Mouse (Mus musculus) heart, embryonic 16.5 days (tissue): ENCODE results near the gene Ankrd65. TPM values are rescaled to one million over a fixed set of nuclear protein-coding genes. Genes with fewer than 3 reads are reported as not detected.
"Not testable (repeated sequence)": the region's sequence is repeated elsewhere in the genome, so short reads cannot be mapped to it uniquely, and the experiment has no call there.

Experiments
- ATAC-seq: fragments of 200-750 bp; cut with Nextera tagmentation; replicated peaks from 2 replicates; pipeline ENCODE4 v1.8.0; 2017; ENCODE audit warnings: moderate number of reproducible peaks; ENCODE audit not compliant: insufficient read depth, low FRiP score; ENCODE audit errors: extremely low read depth
- H3K27ac ChIP-seq: fragments of 300-500 bp; sonication (generic); 2 replicates; pipeline ENCODE4 v1.5.1; 2014; ENCODE audit warnings: mild to moderate bottlenecking, low read length, control low read depth, moderate library complexity
- H3K27me3 ChIP-seq: fragments of 300-500 bp; sonication (generic); 2 replicates; pipeline ENCODE4 v1.6.1; 2014; ENCODE audit warnings: low read length, mixed read lengths; ENCODE audit not compliant: control insufficient read depth, insufficient read depth
- H3K36me3 ChIP-seq: fragments of 300-500 bp; sonication (generic); 2 replicates; pipeline ENCODE4 v1.6.1; 2014; ENCODE audit not compliant: control insufficient read depth, insufficient read depth
- H3K4me1 ChIP-seq: fragments of 300-500 bp; sonication (generic); 2 replicates; pipeline ENCODE4 v1.6.1; 2014; ENCODE audit warnings: low read length, mixed read lengths; ENCODE audit not compliant: control insufficient read depth, insufficient read depth
- H3K4me2 ChIP-seq: fragments of 300-500 bp; sonication (generic); 2 replicates; pipeline ENCODE4 v1.6.1; 2014; ENCODE audit warnings: low read depth, mild to moderate bottlenecking, control low read depth, low read length
- H3K4me3 ChIP-seq: fragments of 300-500 bp; sonication (generic); 2 replicates; pipeline ENCODE4 v1.5.1; 2014; ENCODE audit warnings: mild to moderate bottlenecking, control low read depth, low read length
- H3K9ac ChIP-seq: fragments of 300-500 bp; sonication (generic); 2 replicates; pipeline ENCODE4 v1.6.1; 2014; ENCODE audit warnings: low read length, control low read depth
- H3K9me3 ChIP-seq: fragments of 300-500 bp; sonication (generic); replicated peaks from 2 replicates; pipeline ENCODE4 v1.6.1; 2016; ENCODE audit warnings: low read length; ENCODE audit not compliant: control insufficient read depth
- WGBS: fragments of 180-500 bp; shearing (Covaris S2); extraction: QIAGEN DNeasy Blood & Tissue Kit; methylation state at CpG from one replicate; pipeline ENCODE4 v1.1.7; 2014; 5-methylcytosine and 5-hydroxymethylcytosine counted together
- polyA plus RNA-seq: library from polyadenylated mRNA; unstranded; fragments of >200 nt; fragmentation: Nextera tagmentation; extraction: Ambion mirVana; gene quantifications from 2 replicates; pipeline ENCODE4 v1.2.1, GENCODE M21; 2015

Gene Ankrd65
- 0.30 TPM in 1 of 2 replicates, not detected in the other for polyA plus RNA-seq

DNA sequence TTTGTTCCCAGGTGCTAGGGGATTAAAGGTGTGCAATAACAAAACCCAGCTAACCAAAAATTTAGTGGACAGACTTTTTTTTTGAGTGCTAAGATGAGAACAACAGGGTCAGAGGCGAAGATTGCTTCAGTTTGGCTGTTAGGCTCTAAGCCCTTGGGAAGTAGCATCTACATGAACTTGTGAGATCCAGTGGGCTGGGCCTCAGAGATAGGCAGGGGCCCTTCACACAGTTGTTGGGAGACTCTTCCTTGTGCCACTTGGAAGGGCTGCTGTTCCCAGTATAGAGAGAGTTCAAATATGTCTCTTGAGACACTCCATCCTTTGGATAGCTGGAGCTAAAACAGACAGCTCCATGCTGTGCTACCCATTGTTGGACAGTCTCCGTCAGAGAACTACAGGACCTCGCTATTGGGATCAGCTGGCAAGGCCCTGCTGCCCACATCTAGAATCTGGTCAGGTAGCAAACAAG is at the start of gene Ankrd65:
TSS of gene Ankrd65 (plus strand) at position 419 of the 469 bp plus-strand sequence.
- no peak within 1 kb of the TSS for H3K27ac ChIP-seq

DNA sequence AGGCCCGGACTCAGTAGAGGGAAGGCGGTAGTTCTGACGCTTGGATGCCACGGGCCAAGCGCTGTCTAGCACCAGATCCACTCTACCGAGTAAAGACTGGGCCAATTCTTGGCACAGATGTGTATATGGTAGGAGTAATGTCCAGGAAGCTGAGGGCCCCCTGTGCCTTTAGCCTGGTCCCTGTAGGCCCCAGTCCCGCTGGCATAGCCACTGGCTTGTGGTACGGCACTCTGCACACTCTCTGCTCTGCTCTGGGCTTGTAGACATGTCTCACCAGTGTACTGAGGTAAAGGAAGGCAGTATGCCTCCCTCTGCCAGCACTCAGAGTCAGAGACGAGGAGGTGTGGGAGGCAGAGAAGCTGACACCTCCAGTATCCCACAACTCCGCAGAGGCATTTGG is 49.6 kb upstream of the Ankrd65 start:
- not testable (repeated sequence) for H3K9ac ChIP-seq, ATAC-seq, H3K4me2 ChIP-seq, H3K27me3 ChIP-seq, H3K4me1 ChIP-seq, H3K27ac ChIP-seq, H3K4me3 ChIP-seq, H3K9me3 ChIP-seq
- peaks cover 26% of the 10 kb centered on the region for H3K36me3 ChIP-seq
- WGBS: 79% methylated on average over 10 of the region's 10 CpGs

More for the DNA sequence above, at the start of gene Ankrd65:
- Histone ChIP-seq H3K4me2 (no peak within 1 kb of the TSS), H3K4me1 (peaks cover 8% of the 10 kb centered on the region), H3K36me3 (no peaks in the 10 kb centered on the region), H3K27me3 (no peaks in the 10 kb centered on the region), H3K9ac (no peak within 1 kb of the TSS), H3K4me3 (no peak within 1 kb of the TSS), H3K9me3 (no peaks in the 10 kb centered on the region)
- 84% methylated on average over 3 of the region's 3 CpGs for WGBS
- no peak for ATAC-seq

DNA sequence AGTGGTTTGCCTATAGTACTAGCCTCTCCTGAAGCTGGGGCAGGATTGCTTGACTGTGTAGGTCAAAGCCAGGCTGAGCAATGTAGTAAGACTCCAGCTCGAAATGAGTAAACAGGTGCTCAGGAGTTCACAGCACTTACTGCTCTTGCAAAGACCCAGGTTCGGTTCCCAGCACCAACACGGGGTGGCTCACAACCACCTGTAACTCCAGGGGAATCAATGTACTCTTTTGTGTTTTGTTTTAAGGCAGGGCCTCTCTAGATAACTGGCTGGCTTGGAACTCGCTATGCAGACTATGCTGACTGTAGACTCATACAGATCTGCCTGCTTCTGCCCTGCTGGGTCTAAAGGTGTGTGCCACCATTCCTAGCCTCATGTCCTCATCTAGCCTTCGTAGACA is 47.6 kb upstream of the Ankrd65 start:
- Histone ChIP-seq H3K4me1 (peaks cover 3% of the 10 kb centered on the region; the same call in 1 of the 2 replicates), H3K4me3 (no peak overlapping the region), H3K27me3 (no peaks in the 10 kb centered on the region), H3K36me3 (peaks cover 43% of the 10 kb centered on the region), H3K4me2 (no peak overlapping the region), H3K27ac (no peak overlapping the region), H3K9ac (no peak overlapping the region), H3K9me3 (no peaks in the 10 kb centered on the region)
- WGBS: 91% methylated on average over 5 of the region's 5 CpGs
- no peak for ATAC-seq

DNA sequence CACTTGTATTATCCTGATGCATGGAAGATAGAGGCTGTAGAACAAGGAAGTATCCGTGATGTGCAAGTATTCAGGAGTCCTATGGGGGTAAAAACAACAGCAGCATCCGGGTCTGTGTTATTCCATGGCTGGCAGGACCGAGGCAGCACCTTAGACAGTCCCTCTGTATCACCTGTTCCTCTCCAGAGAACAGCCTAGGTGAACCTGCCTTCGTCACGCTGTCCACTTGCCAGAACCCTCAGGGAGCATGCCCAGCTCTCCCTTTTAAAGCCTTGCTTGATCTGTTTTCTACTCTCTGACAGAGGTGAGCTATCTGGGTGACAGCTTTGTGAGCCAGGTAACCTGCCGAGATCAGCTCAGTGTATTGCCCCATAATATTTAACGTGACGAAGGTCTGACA is 45.8 kb upstream of the Ankrd65 start:
- H3K9me3 ChIP-seq: no peaks in the 10 kb centered on the region
- H3K9ac ChIP-seq: no peak overlapping the region
- H3K27me3 ChIP-seq: no peaks in the 10 kb centered on the region
- no peak overlapping the region for H3K4me3 ChIP-seq
- WGBS: 88% methylated on average over 8 of the region's 8 CpGs
- no peaks in the 10 kb centered on the region; the same call in 1 of the 2 replicates for H3K4me1 ChIP-seq
- H3K4me2 ChIP-seq: no peak overlapping the region
- ATAC-seq: no peak
- H3K36me3 ChIP-seq: peaks cover 58% of the 10 kb centered on the region
- no peak overlapping the region for H3K27ac ChIP-seq

DNA sequence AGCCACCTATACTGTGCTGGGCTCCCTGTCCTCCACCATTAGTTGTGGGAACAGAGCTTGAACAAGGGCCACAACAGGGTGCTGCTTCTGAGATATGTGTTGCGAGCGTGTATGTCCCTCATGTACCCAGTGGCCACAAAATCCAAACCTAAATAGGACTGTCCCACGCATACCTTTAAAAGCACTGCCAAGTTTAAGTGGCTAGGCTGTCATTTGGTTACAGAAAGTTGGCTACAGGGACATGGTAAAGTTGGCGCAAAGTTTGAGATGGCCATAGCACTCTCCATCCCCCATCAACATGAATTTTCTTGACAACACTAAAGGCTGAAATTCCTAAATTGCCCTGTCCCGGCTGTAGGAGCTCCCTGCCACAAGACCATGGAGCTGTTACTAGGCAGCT is 45.1 kb upstream of the Ankrd65 start:
- Histone ChIP-seq H3K9ac (no peak overlapping the region), H3K4me2 (no peak overlapping the region), H3K36me3 (peaks cover 61% of the 10 kb centered on the region), H3K27me3 (no peaks in the 10 kb centered on the region), H3K9me3 (no peaks in the 10 kb centered on the region), H3K27ac (no peak overlapping the region), H3K4me3 (no peak overlapping the region), H3K4me1 (no peaks in the 10 kb centered on the region)
- 91% methylated on average over 5 of the region's 5 CpGs for WGBS
- no peak for ATAC-seq

DNA sequence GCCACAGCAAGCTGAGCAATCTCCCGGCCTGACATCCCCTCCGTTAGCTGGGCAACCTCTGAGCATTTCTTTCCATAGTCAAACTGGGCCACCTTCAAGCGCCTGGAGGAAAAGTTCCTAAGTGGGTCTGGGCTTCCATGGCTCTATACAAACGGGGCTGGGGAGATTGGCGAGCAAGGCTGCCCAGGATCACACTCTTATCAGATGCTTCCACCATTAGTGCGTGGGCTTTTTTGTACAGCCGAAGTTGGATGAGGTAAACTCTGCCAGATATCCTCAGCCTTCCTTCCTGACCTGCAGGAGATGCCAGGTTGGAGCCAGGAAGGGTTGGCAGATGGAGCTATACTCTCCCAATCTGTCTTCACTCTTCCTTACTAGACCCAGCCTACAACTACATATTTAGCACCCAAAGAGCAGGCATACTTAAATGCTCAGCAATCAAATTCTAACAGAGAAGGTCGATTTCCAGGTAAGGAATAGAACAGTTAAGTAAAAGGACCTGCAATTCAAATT is 44.1 kb upstream of the Ankrd65 start:
- Histone ChIP-seq H3K36me3 (peaks cover 69% of the 10 kb centered on the region), H3K9ac (no peak overlapping the region), H3K4me1 (no peaks in the 10 kb centered on the region), H3K4me2 (no peak overlapping the region), H3K27me3 (no peaks in the 10 kb centered on the region), H3K27ac (no peak overlapping the region), H3K4me3 (no peak overlapping the region), H3K9me3 (no peaks in the 10 kb centered on the region)
- ATAC-seq: no peak
- 78% methylated on average over 8 of the region's 8 CpGs for WGBS

DNA sequence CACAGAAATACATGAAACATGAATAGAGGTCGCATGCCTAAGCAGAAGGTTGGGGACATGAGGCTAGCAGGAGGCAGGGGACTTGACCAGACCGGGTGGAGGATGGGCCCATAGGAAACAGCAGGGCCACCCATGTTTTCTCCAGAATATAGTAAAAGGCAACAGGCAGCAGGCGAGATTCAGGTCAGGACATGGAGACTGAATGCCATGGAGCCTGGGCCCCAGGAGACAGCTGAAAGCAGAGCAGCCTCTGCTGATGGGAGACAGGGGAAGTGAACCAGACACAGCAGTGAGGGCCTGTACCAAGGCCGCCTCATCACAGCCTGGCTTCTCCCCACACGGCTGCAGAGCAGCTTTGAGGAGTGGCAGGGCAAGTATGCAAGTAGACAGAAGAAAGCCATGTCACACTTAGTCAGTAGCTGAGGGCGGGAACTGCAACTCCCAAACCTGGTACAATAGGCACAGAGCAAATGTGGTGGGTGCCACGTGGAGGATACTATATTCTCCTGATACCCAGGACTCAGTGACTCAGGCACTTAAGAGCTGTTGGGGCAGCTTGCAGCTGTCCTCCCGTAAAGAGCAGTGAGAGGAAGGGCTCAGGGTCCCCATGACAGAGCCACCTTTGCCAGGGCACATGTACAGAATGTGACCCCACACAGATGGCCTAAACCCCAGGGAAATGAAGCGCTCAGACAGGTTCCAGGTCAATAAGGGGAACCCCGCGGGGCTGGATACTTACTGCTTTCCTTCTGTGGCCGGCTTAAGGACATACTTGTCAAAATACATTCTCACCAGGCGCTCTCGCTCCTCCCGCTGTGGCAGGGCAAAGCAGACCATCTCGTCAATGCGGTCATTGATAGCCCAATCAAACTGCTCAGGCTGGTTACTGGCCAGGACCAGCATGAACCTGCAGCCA is 43.4 kb upstream of the Ankrd65 start:
- 87% methylated on average over 17 of the region's 17 CpGs for WGBS
- no peaks in the 10 kb centered on the region for H3K4me1 ChIP-seq
- H3K4me3 ChIP-seq: no peak overlapping the region
- no peak overlapping the region for H3K27ac ChIP-seq
- no peak for ATAC-seq
- peaks cover 76% of the 10 kb centered on the region for H3K36me3 ChIP-seq
- H3K9me3 ChIP-seq: no peaks in the 10 kb centered on the region
- no peak overlapping the region for H3K4me2 ChIP-seq
- no peaks in the 10 kb centered on the region for H3K27me3 ChIP-seq
- no peak overlapping the region for H3K9ac ChIP-seq

DNA sequence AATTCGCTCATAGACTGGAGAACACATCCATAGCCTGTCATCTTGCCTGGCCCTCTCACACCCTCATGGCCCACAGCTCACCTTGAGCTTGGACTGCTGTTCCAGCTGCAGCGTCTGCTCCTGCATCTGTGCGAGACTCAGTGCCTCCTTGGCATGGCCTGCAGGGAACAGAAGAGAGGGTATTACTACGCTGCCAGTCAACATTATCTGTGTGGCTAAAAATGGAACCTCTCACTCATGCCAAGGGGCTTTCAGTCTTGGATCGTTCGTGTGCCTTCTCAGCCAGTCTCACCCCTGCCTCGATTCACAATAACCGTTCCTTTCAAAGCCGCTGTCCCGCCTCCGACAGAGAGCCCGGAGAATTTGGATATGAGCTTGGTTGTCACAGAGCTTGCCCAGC is 33.2 kb upstream of the Ankrd65 start:
- Histone ChIP-seq H3K36me3 (peaks cover 39% of the 10 kb centered on the region), H3K9me3 (no peaks in the 10 kb centered on the region), H3K9ac (no peak overlapping the region), H3K27ac (peak overlapping the region; percentile 37; the same call in 1 of the 2 replicates), H3K4me3 (no peak overlapping the region), H3K4me1 (peaks cover 34% of the 10 kb centered on the region), H3K4me2 (peak overlapping the region; percentile 48), H3K27me3 (no peaks in the 10 kb centered on the region)
- WGBS: 51% methylated on average over 12 of the region's 12 CpGs
- ATAC-seq: no peak; the same call in 1 of the 2 replicates
